Mouse (Mus musculus) thymus, postnatal 36 days (tissue): ENCODE results near the gene Trpd52l3.

Experiments used
- DNase-seq, 2 experiments: peaks; one replicate each; pipeline ENCODE4 v3.0.0; 2022; ENCODE audit warnings: mixed read lengths in 2 of 2

The Trpd52l3 gene

GRCm38 (mm10) chr19:30029894-30030635 is 26.5 kb downstream of the Trpd52l3 start, which contains the start of gene Uhrf2:
TSS of gene Uhrf2 (plus strand) at chr19:30030513.
- DNase-seq, result peak; percentile 97

GRCm38 (mm10) chr19:30030636-30031467 is 27.3 kb downstream of the Trpd52l3 start:
- peak in 1 of 2 experiments; percentile 14 for DNase-seq

- no peak for DNase-seq
Observed at GRCm38 (mm10) chr19:30031468-30031931, 27.9 kb downstream of the Trpd52l3 start.

DNA sequence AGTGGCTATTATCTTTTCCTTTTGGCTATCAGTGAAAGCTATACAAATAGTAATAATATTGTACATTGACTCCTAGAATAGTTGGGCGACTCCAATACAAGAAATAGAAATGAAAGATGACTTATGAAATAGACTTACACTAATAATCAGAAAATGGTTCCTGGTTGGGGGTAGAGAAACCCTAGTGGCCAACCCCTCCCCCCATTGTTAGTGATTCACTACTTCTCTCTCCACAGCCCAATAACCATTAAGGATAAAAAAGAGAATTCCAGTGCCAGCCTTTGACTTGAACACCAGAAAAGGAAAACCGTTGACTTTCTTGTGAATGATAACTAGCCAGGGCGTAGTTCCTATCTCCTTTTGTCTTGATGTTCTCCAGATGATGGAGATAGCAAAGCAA is 28.6 kb downstream of the Trpd52l3 start:
- DNase-seq, result no peak

- no peak for DNase-seq
Observed at GRCm38 (mm10) chr19:30035361-30035760, 31.8 kb downstream of the Trpd52l3 start.

DNA sequence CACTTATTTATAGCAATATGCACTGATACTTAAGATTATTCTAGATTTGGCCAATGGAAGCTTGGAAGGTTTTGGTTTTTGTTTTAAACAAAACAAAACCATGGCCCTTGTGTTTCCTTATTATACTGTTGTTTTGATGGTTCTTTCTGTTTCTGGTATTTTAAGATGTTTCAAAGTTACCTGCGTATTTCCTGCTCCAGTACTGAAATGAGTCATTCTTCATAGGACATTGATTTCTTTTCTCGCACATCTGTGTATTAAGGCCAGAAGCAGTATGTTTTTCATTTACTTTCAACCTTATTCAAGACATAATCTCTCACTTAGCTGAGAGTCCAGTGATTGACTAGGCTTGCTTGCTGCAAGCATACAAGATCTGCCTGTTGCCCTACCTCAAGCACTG is 40.1 kb downstream of the Trpd52l3 start:
- no peak for DNase-seq

DNA sequence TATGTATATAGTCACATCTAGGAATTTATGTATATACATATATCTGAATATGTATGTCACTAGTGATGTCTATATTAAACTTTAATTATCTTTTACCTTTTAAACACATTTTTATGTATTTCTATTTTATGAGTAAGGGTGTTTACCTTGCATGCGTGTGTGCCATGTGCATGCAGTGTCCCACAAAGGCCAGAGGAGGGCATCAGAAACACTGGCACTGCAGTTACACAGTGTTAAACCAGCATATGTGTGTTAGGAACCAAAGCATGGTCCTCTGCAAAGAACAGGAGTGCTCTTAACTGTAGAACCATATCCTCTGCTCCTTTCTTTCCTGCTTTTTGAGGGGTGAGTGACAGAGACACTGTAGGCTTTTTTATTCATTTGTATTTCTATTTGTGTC is 41.0 kb downstream of the Trpd52l3 start:
- no peak for DNase-seq

DNA sequence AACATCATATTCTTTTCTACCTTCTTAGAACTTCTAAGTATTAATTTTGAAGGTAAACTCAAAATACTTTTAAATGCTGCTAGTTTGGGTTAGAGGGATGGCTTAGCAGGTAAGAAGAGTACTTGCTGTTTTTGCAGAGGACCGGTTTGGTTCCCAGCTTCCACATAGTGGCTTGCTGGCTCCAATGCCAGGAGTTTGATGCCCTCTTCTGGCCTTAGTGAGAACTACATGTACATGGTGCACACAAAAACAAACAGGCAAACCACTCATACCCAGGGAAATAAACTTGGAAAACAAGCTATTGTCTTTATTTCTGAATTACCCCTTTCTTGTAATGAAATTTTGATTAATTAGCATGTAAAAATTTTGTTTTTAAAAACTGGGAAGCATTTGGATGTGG is 42.3 kb downstream of the Trpd52l3 start:
- DNase-seq, result peak; percentile 15 to 19

DNA sequence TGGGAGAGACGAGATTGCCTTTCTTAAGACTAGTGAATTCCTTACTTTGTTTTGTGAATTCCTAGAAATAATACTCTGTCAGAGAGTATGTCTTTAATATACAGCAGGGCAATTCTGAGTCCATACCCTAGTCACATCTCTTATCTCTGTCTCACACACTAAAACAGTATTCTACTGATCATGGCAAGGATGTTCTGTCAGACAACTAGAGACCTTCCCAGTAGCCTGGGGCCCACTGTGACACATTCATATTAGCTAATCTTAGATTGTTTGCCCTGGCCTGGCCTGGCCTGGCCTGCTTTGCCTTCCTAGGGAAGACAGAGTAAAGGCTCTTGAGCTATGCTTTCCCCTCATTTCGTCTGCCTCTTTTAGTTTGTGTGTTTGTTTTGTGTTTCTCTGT is 47.0 kb downstream of the Trpd52l3 start:
- no peak for DNase-seq

- DNase-seq, result no peak
Observed at GRCm38 (mm10) chr19:30051479-30051878, 47.9 kb downstream of the Trpd52l3 start.

- no peak for DNase-seq
Observed at GRCm38 (mm10) chr19:30054218-30054617, 50.6 kb downstream of the Trpd52l3 start.
